Mouse (Mus musculus) lung, postnatal 36 days (tissue): Measurements from ENCODE around the gene Sfxn4.

ENCODE experiments used
- DNase-seq: peaks from one replicate; pipeline ENCODE4 v3.0.0; 2022; ENCODE audit warnings: mixed read lengths

The Sfxn4 gene

DNA sequence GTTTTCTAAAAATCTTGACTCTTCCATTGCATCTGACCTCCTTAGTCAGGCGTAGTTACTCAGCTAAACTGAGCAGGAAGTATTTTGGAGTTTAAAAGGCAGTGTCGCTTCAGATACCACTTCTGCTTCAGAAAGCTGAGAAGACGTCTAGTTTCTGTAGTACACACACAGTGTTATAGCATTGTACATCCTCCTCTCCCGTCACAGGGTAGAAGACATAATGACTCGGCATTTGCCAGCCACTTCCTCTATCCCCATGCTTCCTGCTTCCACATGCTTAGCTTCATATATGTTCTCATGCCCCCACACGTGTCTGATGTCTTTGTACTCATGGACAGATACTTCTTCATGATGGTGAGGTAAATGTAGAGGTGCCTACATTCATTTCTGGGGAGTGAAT lies 42.6 kb downstream of the Sfxn4 start:
- DNase-seq: peak; percentile 7

- no peak for DNase-seq
Observed at GRCm38 (mm10) chr19:60813133-60813532, 48.1 kb downstream of the Sfxn4 start.

DNA sequence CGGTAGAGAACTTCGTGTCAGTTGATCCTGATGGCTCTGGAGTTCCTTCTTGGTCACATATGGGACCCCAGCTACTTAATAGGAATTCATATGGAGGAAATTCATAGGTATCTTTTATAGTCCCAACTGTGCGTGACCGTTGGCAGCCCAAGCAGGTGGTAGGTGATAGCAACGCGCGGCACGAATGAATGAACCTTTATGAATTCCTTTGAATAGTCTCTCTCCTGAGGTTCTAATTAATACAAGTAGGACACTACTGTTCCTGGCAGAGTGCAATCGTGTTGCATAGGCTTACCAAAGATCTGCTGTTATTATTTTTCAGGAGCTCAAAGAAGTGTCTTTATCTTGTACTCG lies 49.3 kb downstream of the Sfxn4 start:
- DNase-seq: no peak

- peak; percentile 96 for DNase-seq
Observed at GRCm38 (mm10) chr19:60811098-60812035, 49.9 kb downstream of the Sfxn4 start, which contains the start of gene Fam45a. Gene Fam45a, plus strand, starts transcription at chr19:60811585.

GRCm38 (mm10) chr19:60809927-60810326 lies 51.4 kb downstream of the Sfxn4 start:
- DNase-seq: no peak

DNA sequence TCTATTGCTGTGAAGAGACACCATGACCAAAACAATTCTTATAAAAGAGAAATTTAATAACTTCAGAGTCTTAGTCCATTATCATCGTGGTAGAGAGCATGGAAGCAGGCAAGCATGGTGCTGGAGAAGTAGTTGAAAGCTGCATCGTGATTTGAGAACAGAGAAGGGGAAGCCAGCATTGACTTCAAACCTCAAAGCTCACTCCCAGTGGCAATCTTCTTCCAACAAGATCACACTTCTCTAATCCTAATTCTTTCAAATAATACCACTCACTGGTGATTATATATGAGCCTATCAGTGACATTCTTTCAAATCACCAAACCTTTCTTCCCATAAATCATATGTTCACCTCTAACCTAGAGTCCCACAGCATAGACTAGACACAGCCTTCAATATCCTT lies 56.4 kb downstream of the Sfxn4 start:
- no peak for DNase-seq

DNA sequence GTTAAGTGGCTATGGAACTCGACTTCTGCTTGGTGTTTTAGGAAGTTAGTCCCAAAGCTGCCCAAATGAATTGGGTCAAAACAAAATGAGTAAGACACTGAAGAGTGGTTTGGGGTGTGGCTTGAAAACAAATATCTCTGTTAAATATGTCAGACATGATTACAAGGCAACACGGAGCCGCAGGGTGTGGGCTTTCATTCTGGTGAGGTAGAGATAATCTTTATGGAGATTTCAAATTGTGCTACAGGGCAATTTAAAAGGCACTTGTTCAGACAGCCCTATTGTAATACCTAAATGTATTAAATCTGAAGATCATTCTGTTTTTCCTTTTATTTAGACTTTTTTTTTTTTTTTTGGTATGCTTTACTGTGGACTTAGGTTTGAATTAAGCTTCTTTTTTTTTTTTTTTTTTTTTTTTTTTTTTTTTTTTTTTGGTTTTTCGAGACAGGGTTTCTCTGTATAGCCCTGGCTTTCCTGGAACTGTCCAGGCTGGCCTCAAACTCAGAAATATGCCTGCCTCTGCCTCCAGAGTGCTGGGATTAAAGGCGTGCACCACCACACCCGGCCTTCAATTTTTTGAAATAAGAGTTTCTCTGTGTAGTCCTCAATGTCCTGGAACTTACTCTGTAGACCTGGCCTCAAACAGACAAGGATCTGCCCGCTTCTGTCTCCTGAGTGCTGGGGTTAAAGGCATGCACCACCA lies 61.3 kb downstream of the Sfxn4 start:
- DNase-seq: no peak

DNA sequence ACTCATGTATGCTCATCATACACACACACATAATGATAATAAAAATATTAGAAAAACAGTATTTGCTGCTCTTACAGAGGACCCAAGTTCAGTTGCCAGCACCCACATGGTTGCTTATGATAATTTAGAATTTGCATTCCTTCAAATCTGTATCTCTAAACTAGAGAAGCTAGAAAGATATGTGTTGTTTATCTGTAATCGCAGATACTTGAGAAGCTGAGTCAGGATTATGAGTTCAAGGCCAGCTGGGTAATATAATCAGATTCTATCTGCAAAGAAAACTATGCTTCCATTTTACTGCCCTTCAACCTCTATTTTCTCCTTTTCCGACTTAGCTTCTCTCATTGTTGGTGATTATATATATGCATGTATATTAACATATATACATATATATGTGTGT lies 63.9 kb downstream of the Sfxn4 start:
- no peak for DNase-seq

DNA sequence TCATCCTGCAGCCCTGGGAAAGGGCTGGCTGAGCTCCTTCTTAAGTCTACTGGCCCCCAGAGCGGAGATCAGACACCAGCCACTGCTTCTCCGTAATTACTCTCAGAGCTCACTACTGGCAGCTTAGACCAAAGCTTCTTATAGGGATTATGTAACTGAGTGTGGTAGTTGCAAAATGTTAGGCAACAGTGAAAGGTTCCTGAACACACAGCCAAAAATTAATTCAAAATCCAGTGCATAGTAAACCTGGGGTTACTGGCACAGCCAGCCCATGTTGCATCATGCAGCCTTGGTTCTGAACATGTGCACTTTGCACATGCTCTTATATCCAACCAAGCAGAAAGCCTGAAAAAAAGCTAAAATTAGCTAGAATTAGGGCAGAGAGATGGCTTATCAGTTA lies 66.0 kb downstream of the Sfxn4 start:
- peak; percentile 76 for DNase-seq

DNA sequence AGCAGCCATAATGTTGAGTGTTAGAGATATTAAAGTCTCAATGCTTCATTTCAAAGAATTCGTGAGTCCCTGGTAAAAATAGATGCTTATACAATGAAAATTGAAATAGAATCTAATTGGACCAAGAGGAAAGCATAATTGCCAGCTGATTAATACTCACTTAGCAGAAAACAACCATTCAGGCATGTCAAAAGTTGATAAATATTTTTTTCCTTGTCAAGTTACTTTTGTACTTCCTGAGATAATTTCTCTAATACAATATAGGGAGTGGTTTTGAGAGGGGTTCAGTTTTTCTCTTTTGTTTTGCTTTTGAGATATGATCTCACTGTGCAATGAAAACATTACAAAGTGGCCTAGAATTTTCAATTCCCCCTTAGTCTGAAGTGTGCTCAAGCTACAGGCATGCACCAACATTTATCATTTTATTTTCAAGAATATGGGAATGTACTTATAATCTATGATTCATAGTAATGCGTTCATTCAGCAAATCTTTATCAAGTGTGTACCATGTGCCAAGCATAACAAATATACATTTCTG lies 68.0 kb downstream of the Sfxn4 start:
- DNase-seq: no peak

- DNase-seq: no peak
Observed at GRCm38 (mm10) chr19:60791164-60791563, 70.1 kb downstream of the Sfxn4 start.

- DNase-seq: peak; percentile 95
Observed at GRCm38 (mm10) chr19:60790551-60791161, 70.6 kb downstream of the Sfxn4 start, which contains the start of gene Eif3a. Gene Eif3a, minus strand, starts transcription at chr19:60790658.

DNA sequence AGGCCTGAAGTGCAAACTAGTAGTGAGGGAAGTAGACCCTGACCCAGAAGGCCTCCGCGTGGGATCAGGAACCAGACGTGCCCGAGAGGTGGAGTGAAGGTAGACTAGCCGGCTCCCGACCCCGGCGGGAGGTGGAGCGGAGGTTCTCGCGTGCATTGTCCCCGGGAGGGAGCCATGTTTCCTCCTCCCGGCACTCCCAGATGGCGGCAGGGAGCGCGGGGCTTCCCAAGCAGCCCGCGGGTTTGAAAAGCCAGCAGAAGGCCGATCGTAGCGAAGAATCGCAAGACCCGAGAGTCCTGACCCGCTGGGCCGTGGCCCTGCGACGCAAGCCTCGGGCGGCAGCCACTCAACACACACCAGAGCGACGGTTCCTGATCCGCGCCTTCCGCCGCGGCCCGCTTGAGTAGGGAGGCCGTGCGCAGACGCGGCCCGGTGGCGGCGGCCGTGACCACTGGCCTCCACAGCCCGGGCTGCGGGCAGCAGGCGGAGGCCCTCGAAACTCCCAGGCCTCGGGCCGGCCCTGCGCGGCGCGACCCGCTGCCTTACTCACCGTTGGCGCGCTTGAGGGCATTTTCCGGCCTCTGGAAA lies 71.3 kb downstream of the Sfxn4 start:
- DNase-seq: peak; percentile 51

- DNase-seq: no peak
Observed at GRCm38 (mm10) chr19:60789452-60789851, 71.8 kb downstream of the Sfxn4 start.

DNA sequence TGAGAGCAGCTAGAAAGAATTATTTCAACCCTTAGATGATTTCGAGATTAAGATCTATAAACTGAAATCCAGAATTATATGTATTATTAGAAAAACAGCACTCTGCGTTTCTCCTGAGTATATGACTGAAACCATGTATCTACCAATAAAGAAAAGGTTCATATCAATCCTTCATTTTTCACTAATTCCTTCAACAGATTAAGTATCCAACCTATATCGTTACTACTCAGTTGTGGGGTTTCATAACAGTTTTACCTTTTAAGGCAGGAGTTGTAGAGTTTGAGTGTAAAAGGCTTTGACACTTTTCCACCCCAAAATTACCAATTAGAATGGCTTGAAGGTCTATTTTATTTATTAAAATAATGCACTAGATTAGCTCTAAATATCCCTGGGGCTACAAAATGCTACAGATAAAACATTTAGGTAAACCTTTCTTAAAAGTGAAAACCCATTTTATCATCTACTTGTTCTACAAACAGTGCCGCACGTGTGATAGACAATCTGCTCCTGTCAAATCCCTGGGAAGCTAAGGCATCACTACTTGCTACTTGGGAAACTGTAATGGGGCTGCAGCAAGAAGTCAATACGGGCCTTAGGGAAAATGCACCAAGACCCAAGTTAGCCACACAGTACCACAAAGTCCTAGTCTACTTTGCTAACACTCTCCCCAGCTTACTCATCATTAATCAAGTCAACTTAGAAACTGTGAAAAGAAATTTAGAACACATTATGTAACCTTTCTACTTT lies 72.9 kb downstream of the Sfxn4 start:
- no peak for DNase-seq

- DNase-seq: no peak
Observed at GRCm38 (mm10) chr19:60787465-60788150, 73.7 kb downstream of the Sfxn4 start.
